Mouse (Mus musculus) adrenal gland, postnatal 25 days (tissue): ENCODE results near the gene Slc5a6. TPM values are rescaled to one million over a fixed set of nuclear protein-coding genes. Genes with fewer than 3 reads are reported as not detected.

Source experiments
- DNase-seq: peaks from one replicate; pipeline ENCODE4 v3.0.0; 2021; ENCODE audit warnings: mixed read lengths
- long read RNA-seq: library from polyadenylated mRNA; stranded (forward); transcript quantifications from one replicate; pipeline ENCODE4 v2.0.0, GENCODE M21; 2021
- total RNA-seq: library from RNA; stranded (reverse); gene quantifications from 2 replicates; pipeline ENCODE4 v1.2.3, GENCODE M21; 2021

Slc5a6 gene
- 26.4 and 32.1 TPM in 2 replicates for total RNA-seq
- long read RNA-seq, partial matches to known transcripts, result 2 of 22 reads
- long read RNA-seq, other reads (novel, unspliced or antisense), result 16 of 22 reads

GRCm38 (mm10) chr5:31048763-31049641 is at the start of gene Slc5a6:
Gene Slc5a6 (minus strand): TSS chr5:31048924.
- no peak for DNase-seq

- no peak for DNase-seq
Observed at GRCm38 (mm10) chr5:31095711-31096480, 47.2 kb upstream of the Slc5a6 start.

GRCm38 (mm10) chr5:31094799-31095691 is 46.3 kb upstream of the Slc5a6 start:
- DNase-seq, result peak; percentile 37

GRCm38 (mm10) chr5:31094100-31094798 is 45.5 kb upstream of the Slc5a6 start:
- DNase-seq, result no peak

- peak; percentile 46 for DNase-seq
Observed at GRCm38 (mm10) chr5:31093151-31094041, 44.7 kb upstream of the Slc5a6 start.

GRCm38 (mm10) chr5:31092231-31092975 is 43.7 kb upstream of the Slc5a6 start:
- DNase-seq, result no peak

- no peak for DNase-seq
Observed at GRCm38 (mm10) chr5:31087131-31087530, 38.4 kb upstream of the Slc5a6 start.

GRCm38 (mm10) chr5:31086606-31087005 is 37.9 kb upstream of the Slc5a6 start:
- DNase-seq, result no peak

GRCm38 (mm10) chr5:31083949-31084348 is 35.2 kb upstream of the Slc5a6 start:
- DNase-seq, result no peak

GRCm38 (mm10) chr5:31082935-31083625 is 34.4 kb upstream of the Slc5a6 start:
- DNase-seq, result no peak

- peak; percentile 68 for DNase-seq
Observed at GRCm38 (mm10) chr5:31082355-31082754, 33.6 kb upstream of the Slc5a6 start.

GRCm38 (mm10) chr5:31081386-31081785 is 32.7 kb upstream of the Slc5a6 start:
- DNase-seq, result peak; percentile 52

- DNase-seq, result no peak
Observed at GRCm38 (mm10) chr5:31080795-31081164, 32.1 kb upstream of the Slc5a6 start.

- no peak for DNase-seq
Observed at GRCm38 (mm10) chr5:31080059-31080794, 31.5 kb upstream of the Slc5a6 start.

GRCm38 (mm10) chr5:31076346-31076745 is 27.6 kb upstream of the Slc5a6 start:
- peak; percentile 59 for DNase-seq

- DNase-seq, result no peak
Observed at GRCm38 (mm10) chr5:31073176-31073575, 24.5 kb upstream of the Slc5a6 start.

- no peak for DNase-seq
Observed at GRCm38 (mm10) chr5:31071821-31072220, 23.1 kb upstream of the Slc5a6 start.

GRCm38 (mm10) chr5:31071059-31071458 is 22.3 kb upstream of the Slc5a6 start:
- no peak for DNase-seq
